Mouse (Mus musculus) midbrain, embryonic 11.5 days (tissue): ENCODE data around the gene Atp8a1. TPM values are rescaled to one million over a fixed set of nuclear protein-coding genes. Genes with fewer than 3 reads are reported as not detected.

Experiments
- ATAC-seq: fragments of 200-750 bp; cut with Nextera tagmentation; 2 replicates; pipeline ENCODE4 v1.8.0; 2017; ENCODE audit warnings: moderate TSS enrichment, moderate library complexity; ENCODE audit not compliant: low FRiP score
- DNase-seq: peaks from one replicate; pipeline ENCODE4 v3.0.0; 2015; ENCODE audit warnings: low spot score; ENCODE audit errors: missing footprints
- H3K27ac ChIP-seq: fragments of 300-500 bp; sonication (generic); 2 replicates; pipeline ENCODE4 v1.5.1; 2014; ENCODE audit warnings: low read depth, low read length
- H3K27me3 ChIP-seq: fragments of 300-500 bp; sonication (generic); 2 replicates; pipeline ENCODE4 v1.6.1; 2014; ENCODE audit warnings: mild to moderate bottlenecking, low read length, moderate library complexity, mixed read lengths; ENCODE audit not compliant: control insufficient read depth, insufficient read depth
- H3K36me3 ChIP-seq: fragments of 300-500 bp; sonication (generic); 2 replicates; pipeline ENCODE4 v1.6.1; 2014; ENCODE audit warnings: mild to moderate bottlenecking, low read length, moderate library complexity, mixed read lengths; ENCODE audit not compliant: control insufficient read depth, insufficient read depth
- H3K4me1 ChIP-seq: fragments of 300-500 bp; sonication (generic); 2 replicates; pipeline ENCODE4 v1.6.1; 2014; ENCODE audit warnings: low read length; ENCODE audit not compliant: control insufficient read depth, insufficient read depth
- H3K4me2 ChIP-seq: fragments of 300-500 bp; sonication (generic); 2 replicates; pipeline ENCODE4 v1.6.1; 2014; ENCODE audit warnings: mild to moderate bottlenecking, moderate library complexity
- H3K4me3 ChIP-seq: fragments of 300-500 bp; sonication (generic); 2 replicates; pipeline ENCODE4 v1.5.1; 2014; ENCODE audit warnings: low read depth, low read length
- H3K9ac ChIP-seq: fragments of 300-500 bp; sonication (generic); 2 replicates; pipeline ENCODE4 v1.6.1; 2014; ENCODE audit warnings: low read length
- H3K9me3 ChIP-seq: fragments of 300-500 bp; sonication (generic); 2 replicates; pipeline ENCODE4 v1.6.1; 2016; ENCODE audit warnings: low read length; ENCODE audit not compliant: control insufficient read depth
- WGBS: fragments of 180-500 bp; shearing (Covaris S2); extraction: QIAGEN DNeasy Blood & Tissue Kit; methylation state at CpG from one replicate; pipeline ENCODE4 v1.1.7; 2014; 5-methylcytosine and 5-hydroxymethylcytosine counted together
- microRNA-seq: library from miRNA; unstranded; fragments of <30 nt; microRNA quantifications from one replicate; pipeline ENCODE4, GENCODE M21; 2017
- polyA plus RNA-seq: library from polyadenylated mRNA; unstranded; fragments of >200 nt; fragmentation: Nextera tagmentation; extraction: Ambion mirVana; gene quantifications from 2 replicates; pipeline ENCODE4 v1.2.1, GENCODE M21; 2014

Gene Atp8a1
- polyA plus RNA-seq, 1 experiment from 2014 or later: 31.9 TPM

- ATAC-seq: no peak
- WGBS: 54% methylated on average over 6 of the region's 6 CpGs
- no peak for DNase-seq
Observed at GRCm38 (mm10) chr5:67579725-67580633, 267.3 kb downstream of the Atp8a1 start.

GRCm38 (mm10) chr5:67575705-67576104, 271.5 kb downstream of the Atp8a1 start:
- no peaks in the 10 kb centered on the region for H3K27me3 ChIP-seq
- no peaks in the 10 kb centered on the region for H3K4me1 ChIP-seq
- H3K9ac ChIP-seq: no peak overlapping the region
- no peak for ATAC-seq
- DNase-seq: no peak
- no peak overlapping the region for H3K4me2 ChIP-seq
- no peaks in the 10 kb centered on the region for H3K9me3 ChIP-seq
- WGBS: 92% methylated on average over 2 of the region's 2 CpGs
- no peaks in the 10 kb centered on the region for H3K36me3 ChIP-seq
- H3K27ac ChIP-seq: no peak overlapping the region
- H3K4me3 ChIP-seq: no peak overlapping the region

More at GRCm38 (mm10) chr5:67579725-67580633, 267.3 kb downstream of the Atp8a1 start:
- H3K27me3 ChIP-seq: no peaks in the 10 kb centered on the region
- H3K4me3 ChIP-seq: no peak overlapping the region
- H3K9me3 ChIP-seq: no peaks in the 10 kb centered on the region
- H3K4me2 ChIP-seq: no peak overlapping the region
- H3K27ac ChIP-seq: no peak overlapping the region
- H3K9ac ChIP-seq: no peak overlapping the region
- no peaks in the 10 kb centered on the region for H3K4me1 ChIP-seq
- H3K36me3 ChIP-seq: no peaks in the 10 kb centered on the region

DNA sequence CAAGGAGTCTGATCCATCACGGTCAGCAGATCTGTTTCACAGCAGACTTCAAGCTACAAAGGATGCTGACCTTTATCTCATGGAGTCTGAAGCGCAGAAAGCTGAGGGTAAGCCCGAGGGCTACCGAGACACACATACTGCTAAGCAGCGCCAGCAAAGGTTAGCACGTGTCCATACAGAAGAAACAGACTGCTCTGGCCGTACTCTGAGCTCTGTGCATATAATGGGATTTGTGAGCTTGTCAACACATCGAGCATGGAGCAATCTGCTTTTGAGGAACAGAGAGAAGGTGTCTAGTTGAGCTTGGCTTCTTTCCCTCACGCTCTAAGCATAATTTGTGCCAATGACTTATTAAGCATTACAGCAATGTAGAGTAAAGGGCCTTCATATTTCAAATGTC, 273.2 kb downstream of the Atp8a1 start:
- WGBS: 82% methylated on average over 9 of the region's 9 CpGs
- H3K27me3 ChIP-seq: no peaks in the 10 kb centered on the region
- ATAC-seq (no peak), DNase-seq (no peak)
- no peak overlapping the region for H3K27ac ChIP-seq
- no peak overlapping the region for H3K9ac ChIP-seq
- no peak overlapping the region for H3K4me2 ChIP-seq
- H3K4me3 ChIP-seq: no peak overlapping the region
- no peaks in the 10 kb centered on the region for H3K36me3 ChIP-seq
- no peaks in the 10 kb centered on the region for H3K4me1 ChIP-seq
- no peaks in the 10 kb centered on the region for H3K9me3 ChIP-seq

GRCm38 (mm10) chr5:67572552-67573155, 274.6 kb downstream of the Atp8a1 start:
- Histone ChIP-seq H3K4me1 (no peaks in the 10 kb centered on the region), H3K4me3 (no peak overlapping the region), H3K9ac (no peak overlapping the region), H3K27me3 (no peaks in the 10 kb centered on the region), H3K27ac (no peak overlapping the region), H3K36me3 (no peaks in the 10 kb centered on the region), H3K4me2 (no peak overlapping the region), H3K9me3 (no peaks in the 10 kb centered on the region)
- ATAC-seq (no peak), DNase-seq (no peak)
- WGBS: 87% methylated on average over 6 of the region's 6 CpGs

Small RNA genes lying within 50 kb of the gene (microRNA-seq; reads per million reads assigned to microRNA genes)
- not detected for gene Gm23617

Other genes with a start within 250 kb of the Atp8a1 start
- gene Shisa3, start 239.6 kb downstream of the Atp8a1 start, polyA plus RNA-seq: 22.5 and 23.1 TPM in 2 replicates
- gene Gm5108, start 94.2 kb upstream of the Atp8a1 start, polyA plus RNA-seq: not detected in 2 replicates
- not detected in 2 replicates for gene Gm21905, start 99.0 kb upstream of the Atp8a1 start, polyA plus RNA-seq
- gene Grxcr1, start 184.4 kb upstream of the Atp8a1 start, polyA plus RNA-seq: not detected in 2 replicates